Mouse (Mus musculus): ENCODE results near the gene Cuedc1. TPM values are rescaled to one million over a fixed set of nuclear protein-coding genes. Genes with fewer than 3 reads are reported as not detected.
A peak's percentile ranks its signal among the peaks of the same experiment; 100 is the strongest.

The Cuedc1 gene
- polyA plus RNA-seq, 1 experiment from 2014 or later, result 14.6 TPM

DNA sequence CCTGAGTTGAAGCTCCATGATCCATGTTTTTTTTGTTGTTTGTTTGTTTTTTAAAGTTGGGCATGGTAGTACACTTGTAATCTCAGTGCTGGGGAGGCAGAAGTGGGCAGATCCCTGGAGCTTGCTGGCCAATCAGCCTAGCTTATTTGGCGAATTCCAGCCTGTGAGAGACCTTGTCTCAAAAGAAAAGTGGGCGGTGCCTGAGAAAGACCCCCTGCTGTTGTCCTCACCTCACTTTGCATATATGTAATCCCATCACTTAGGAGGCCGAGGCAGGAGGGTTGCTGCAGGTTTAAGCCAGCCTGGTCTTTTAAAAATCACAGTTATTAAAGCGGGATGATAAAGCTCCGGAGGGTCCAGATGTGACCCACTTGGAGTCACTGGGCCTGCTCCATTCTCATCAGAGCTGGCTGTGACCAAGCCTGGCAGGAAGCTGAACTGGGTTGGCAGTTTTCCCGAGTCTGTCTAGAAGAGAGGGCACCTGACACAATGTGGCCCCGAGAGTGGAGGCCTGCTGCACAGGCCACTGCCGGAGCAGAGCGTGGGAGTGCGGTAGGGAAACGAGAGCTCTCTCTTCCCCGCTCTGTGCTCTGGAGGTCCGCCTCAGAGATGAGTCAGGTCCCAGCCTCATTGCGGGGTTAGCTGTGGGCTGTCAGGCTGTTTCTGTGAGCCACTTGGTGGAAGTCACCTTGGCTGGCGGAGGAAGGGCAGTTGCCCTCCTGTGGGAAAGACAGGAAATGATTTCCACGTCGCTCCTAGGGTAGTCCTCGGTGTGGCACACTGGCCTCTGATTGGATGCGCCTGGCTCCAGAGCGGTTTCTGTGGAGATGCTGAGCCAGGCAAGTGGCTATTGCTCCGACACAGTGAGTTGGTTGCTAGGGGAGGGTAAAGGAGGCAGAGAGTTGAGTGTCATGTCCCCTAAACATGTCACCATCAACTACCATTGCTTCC is 117.3 kb downstream of the Cuedc1 start:
- H3K4me2 ChIP-seq (replicated peaks; ENCODE audit: low read depth, low read length), result 0 out of 2 replicates have a peak overlapping the region, but pooled peaks have one; percentile 16
- ATAC-seq (ENCODE audit: low FRiP score, low TSS enrichment), result peak; percentile 25; the same call in 1 of the 2 replicates
- no peak overlapping the region for H3K27ac ChIP-seq (ENCODE audit: low read length)
- no peak overlapping the region for H3K9ac ChIP-seq (replicated peaks; ENCODE audit: low read length)
- H3K4me1 ChIP-seq (ENCODE audit: insufficient read depth, low read length), result peaks cover 9% of the 10 kb centered on the region
- no peaks in the 10 kb centered on the region for H3K27me3 ChIP-seq (ENCODE audit: insufficient read depth, low read length)
- peaks cover 17% of the 10 kb centered on the region for H3K36me3 ChIP-seq (ENCODE audit: insufficient read depth, low read length)
- H3K4me3 ChIP-seq (ENCODE audit: low read length), result no peak overlapping the region
- H3K9me3 ChIP-seq (ENCODE audit: low read length), result no peaks in the 10 kb centered on the region
- WGBS, result 44% methylated on average over 21 of the region's 21 CpGs

GRCm38 (mm10) chr11:88216231-88216685 is 118.4 kb downstream of the Cuedc1 start:
- ATAC-seq (ENCODE audit: low FRiP score, low TSS enrichment), result no peak

DNA sequence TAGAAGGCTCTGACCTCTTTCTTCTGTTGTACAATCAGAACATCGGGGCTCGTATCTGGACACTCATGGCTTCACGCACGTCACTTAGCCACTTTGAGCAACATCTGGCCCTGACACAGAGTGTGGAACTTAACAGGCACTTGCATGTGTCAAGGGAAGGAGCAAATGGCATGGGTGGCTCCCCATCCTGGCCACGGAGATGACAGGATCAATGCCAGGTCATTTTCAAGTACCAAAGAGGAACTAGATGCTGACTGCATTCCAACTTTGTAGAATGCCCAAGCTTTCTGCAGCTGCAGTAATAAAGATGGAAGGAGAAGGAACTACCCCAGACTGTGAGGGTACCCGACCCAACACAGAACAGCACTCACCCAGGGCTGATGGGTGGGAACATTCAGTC is 120.3 kb downstream of the Cuedc1 start:
- H3K4me1 ChIP-seq (ENCODE audit: insufficient read depth, low read length), result peaks cover 9% of the 10 kb centered on the region
- no peaks in the 10 kb centered on the region for H3K27me3 ChIP-seq (ENCODE audit: insufficient read depth, low read length)
- no peaks in the 10 kb centered on the region for H3K36me3 ChIP-seq (ENCODE audit: insufficient read depth, low read length)
- H3K4me2 ChIP-seq (replicated peaks; ENCODE audit: low read depth, low read length), result no peak overlapping the region
- no peak overlapping the region for H3K4me3 ChIP-seq (ENCODE audit: low read length)
- no peak overlapping the region for H3K9ac ChIP-seq (replicated peaks; ENCODE audit: low read length)
- H3K9me3 ChIP-seq (ENCODE audit: low read length), result no peaks in the 10 kb centered on the region
- 74% methylated on average over 6 of the region's 6 CpGs for WGBS
- no peak overlapping the region for H3K27ac ChIP-seq (ENCODE audit: low read length)
- ATAC-seq (ENCODE audit: low FRiP score, low TSS enrichment), result no peak

More at GRCm38 (mm10) chr11:88216231-88216685, 118.4 kb downstream of the Cuedc1 start:
- 16% methylated on average over 10 of the region's 10 CpGs for WGBS
- no peaks in the 10 kb centered on the region for H3K27me3 ChIP-seq (ENCODE audit: insufficient read depth, low read length)
- H3K36me3 ChIP-seq (ENCODE audit: insufficient read depth, low read length), result 0 out of 2 replicates have a peak, but pooled peaks cover 6% of the 10 kb centered on the region
- no peak overlapping the region for H3K4me3 ChIP-seq (ENCODE audit: low read length)
- H3K4me1 ChIP-seq (ENCODE audit: insufficient read depth, low read length), result peaks cover 9% of the 10 kb centered on the region
- no peak overlapping the region for H3K27ac ChIP-seq (ENCODE audit: low read length)
- no peaks in the 10 kb centered on the region for H3K9me3 ChIP-seq (ENCODE audit: low read length)
- H3K4me2 ChIP-seq (replicated peaks; ENCODE audit: low read depth, low read length), result no peak overlapping the region; the same call in 1 of the 2 replicates
- H3K9ac ChIP-seq (replicated peaks; ENCODE audit: low read length), result no peak overlapping the region

DNA sequence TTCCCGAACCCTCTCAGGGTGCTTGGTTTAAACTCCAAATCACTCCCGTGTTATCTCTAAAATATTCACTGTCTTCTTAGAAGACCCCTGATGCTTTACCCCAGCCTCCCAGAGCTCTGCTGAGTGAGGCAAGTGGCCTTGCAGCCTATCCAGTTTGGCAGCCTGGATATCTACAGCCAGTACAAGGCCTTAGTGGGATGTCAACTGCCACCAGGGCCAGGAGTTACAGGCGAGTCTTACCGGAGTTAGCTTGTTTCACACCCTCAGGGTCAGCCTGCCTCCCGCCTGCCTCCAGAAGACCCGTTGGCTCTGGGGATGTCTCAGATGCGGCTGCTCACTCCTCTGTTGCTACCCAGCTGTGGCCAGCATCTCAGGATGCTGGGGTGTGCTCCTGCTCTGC is 120.7 kb downstream of the Cuedc1 start:
- Histone ChIP-seq H3K9me3 (ENCODE audit: low read length) (no peaks in the 10 kb centered on the region), H3K27me3 (ENCODE audit: insufficient read depth, low read length) (no peaks in the 10 kb centered on the region), H3K4me3 (ENCODE audit: low read length) (no peak overlapping the region), H3K36me3 (ENCODE audit: insufficient read depth, low read length) (no peaks in the 10 kb centered on the region), H3K4me1 (ENCODE audit: insufficient read depth, low read length) (peaks cover 9% of the 10 kb centered on the region), H3K4me2 (replicated peaks; ENCODE audit: low read depth, low read length) (no peak overlapping the region), H3K9ac (replicated peaks; ENCODE audit: low read length) (no peak overlapping the region), H3K27ac (ENCODE audit: low read length) (no peak overlapping the region)
- no peak for ATAC-seq (ENCODE audit: low FRiP score, low TSS enrichment)
- 56% methylated on average over 7 of the region's 7 CpGs for WGBS

DNA sequence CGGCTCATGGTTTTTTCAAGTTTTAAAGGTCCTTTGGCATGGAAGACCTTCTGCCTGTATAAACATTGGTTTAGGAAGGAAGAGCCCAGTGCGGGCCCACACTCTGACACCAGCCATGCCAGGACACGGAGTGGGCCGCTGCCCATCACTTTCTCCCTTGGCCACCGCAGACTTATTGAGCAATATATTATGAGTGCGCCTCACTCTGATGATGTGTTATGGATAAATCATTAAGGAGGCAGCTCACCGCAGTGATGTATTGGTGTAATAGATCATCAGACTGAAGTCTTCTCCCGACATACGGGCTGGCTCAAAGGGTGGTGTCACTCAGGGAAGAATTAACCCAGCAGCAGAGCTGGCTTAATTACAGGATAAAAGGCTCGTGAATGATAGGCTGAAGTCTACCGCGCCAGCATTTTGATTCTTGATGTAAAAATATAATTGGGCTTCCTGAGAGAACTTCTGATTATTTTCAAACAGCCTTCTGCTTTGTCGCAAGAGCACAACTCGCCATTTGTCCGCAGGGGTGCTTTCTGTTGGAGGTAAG is 124.1 kb downstream of the Cuedc1 start:
- Histone ChIP-seq H3K27me3 (ENCODE audit: insufficient read depth, low read length) (no peaks in the 10 kb centered on the region), H3K9me3 (ENCODE audit: low read length) (no peaks in the 10 kb centered on the region), H3K4me2 (replicated peaks; ENCODE audit: low read depth, low read length) (no peak overlapping the region), H3K27ac (ENCODE audit: low read length) (no peak overlapping the region), H3K36me3 (ENCODE audit: insufficient read depth, low read length) (no peaks in the 10 kb centered on the region), H3K4me1 (ENCODE audit: insufficient read depth, low read length) (no peaks in the 10 kb centered on the region), H3K4me3 (ENCODE audit: low read length) (no peak overlapping the region), H3K9ac (replicated peaks; ENCODE audit: low read length) (no peak overlapping the region)
- no peak for ATAC-seq (ENCODE audit: low FRiP score, low TSS enrichment)
- WGBS, result 68% methylated on average over 15 of the region's 15 CpGs

GRCm38 (mm10) chr11:88227001-88227957 is 129.4 kb downstream of the Cuedc1 start:
- WGBS, result 89% methylated on average over 17 of the region's 17 CpGs
- Histone ChIP-seq H3K27ac (ENCODE audit: low read length) (no peak overlapping the region), H3K9me3 (ENCODE audit: low read length) (no peaks in the 10 kb centered on the region), H3K4me1 (ENCODE audit: insufficient read depth, low read length) (no peaks in the 10 kb centered on the region), H3K9ac (replicated peaks; ENCODE audit: low read length) (no peak overlapping the region), H3K27me3 (ENCODE audit: insufficient read depth, low read length) (no peaks in the 10 kb centered on the region), H3K4me2 (replicated peaks; ENCODE audit: low read depth, low read length) (no peak overlapping the region), H3K4me3 (ENCODE audit: low read length) (no peak overlapping the region), H3K36me3 (ENCODE audit: insufficient read depth, low read length) (no peaks in the 10 kb centered on the region)
- ATAC-seq (ENCODE audit: low FRiP score, low TSS enrichment), result no peak

GRCm38 (mm10) chr11:88231213-88231790 is 133.4 kb downstream of the Cuedc1 start:
- no peaks in the 10 kb centered on the region for H3K9me3 ChIP-seq (ENCODE audit: low read length)
- peak; percentile 16; the same call in 1 of the 2 replicates for ATAC-seq (ENCODE audit: low FRiP score, low TSS enrichment)
- H3K4me2 ChIP-seq (replicated peaks; ENCODE audit: low read depth, low read length), result no peak overlapping the region
- H3K4me3 ChIP-seq (ENCODE audit: low read length), result no peak overlapping the region
- H3K36me3 ChIP-seq (ENCODE audit: insufficient read depth, low read length), result no peaks in the 10 kb centered on the region
- no peaks in the 10 kb centered on the region for H3K27me3 ChIP-seq (ENCODE audit: insufficient read depth, low read length)
- no peak overlapping the region for H3K27ac ChIP-seq (ENCODE audit: low read length)
- H3K4me1 ChIP-seq (ENCODE audit: insufficient read depth, low read length), result peaks cover 24% of the 10 kb centered on the region
- whole genome bisulfite sequencing, result 76% methylated on average over 4 of the region's 4 CpGs
- H3K9ac ChIP-seq (replicated peaks; ENCODE audit: low read length), result no peak overlapping the region

DNA sequence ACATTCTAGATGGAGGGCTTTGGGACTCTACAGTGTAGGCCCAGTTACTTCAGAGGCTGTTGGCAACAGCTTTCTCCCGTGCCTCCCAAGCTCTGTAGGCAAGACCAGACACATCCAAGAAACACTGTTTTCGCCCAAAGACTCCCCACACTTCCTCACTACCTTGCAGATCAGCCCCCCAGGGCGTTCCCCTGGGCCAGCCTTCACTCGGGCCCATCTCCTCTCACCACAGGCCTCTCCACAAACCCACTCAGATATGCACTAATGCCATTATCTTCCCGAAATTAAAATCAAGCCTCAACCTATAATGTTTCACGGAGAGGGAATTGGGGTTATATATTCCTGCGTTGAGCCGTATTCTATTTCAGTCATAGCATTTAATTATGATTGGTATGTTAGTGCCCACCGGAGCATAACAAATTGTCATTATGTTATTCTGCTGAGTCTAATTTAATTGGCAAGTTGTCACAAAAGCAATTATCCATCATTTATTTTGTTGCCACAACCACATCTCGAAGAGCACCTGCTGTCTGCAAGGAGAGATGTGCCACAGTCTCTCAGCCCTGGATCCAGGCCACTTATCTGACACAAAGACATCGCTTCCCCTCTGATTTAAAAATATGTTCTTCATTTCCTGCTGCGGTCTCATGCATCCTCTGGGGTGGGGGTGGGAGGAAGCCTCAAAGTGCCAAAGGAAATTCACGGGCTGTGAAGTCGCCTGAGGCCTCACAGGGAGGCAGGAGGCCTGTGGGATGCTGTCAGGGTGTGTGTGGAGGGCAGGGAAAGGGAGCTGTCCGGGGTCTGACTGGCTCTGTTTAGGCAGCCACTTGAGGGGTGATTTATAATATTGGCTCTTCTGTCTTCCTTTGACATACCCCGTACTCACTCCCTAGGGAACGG is 135.9 kb downstream of the Cuedc1 start:
- ATAC-seq (ENCODE audit: low FRiP score, low TSS enrichment), result 0 out of 2 replicates have a peak, but pooled peaks have one; percentile 55
- WGBS, result 33% methylated on average over 17 of the region's 17 CpGs

More for the DNA sequence above, 135.9 kb downstream of the Cuedc1 start:
- Histone ChIP-seq H3K9ac (replicated peaks; ENCODE audit: low read length) (no peak overlapping the region), H3K4me3 (ENCODE audit: low read length) (no peak overlapping the region), H3K27ac (ENCODE audit: low read length) (peak overlapping the region; percentile 78), H3K4me2 (replicated peaks; ENCODE audit: low read depth, low read length) (no peak overlapping the region), H3K27me3 (ENCODE audit: insufficient read depth, low read length) (no peaks in the 10 kb centered on the region), H3K4me1 (ENCODE audit: insufficient read depth, low read length) (peaks cover 31% of the 10 kb centered on the region), H3K9me3 (ENCODE audit: low read length) (no peaks in the 10 kb centered on the region), H3K36me3 (ENCODE audit: insufficient read depth, low read length) (no peaks in the 10 kb centered on the region)
